Mouse (Mus musculus): ENCODE data around the gene Ankrd11.

GRCm38 (mm10) chr8:122870377-122870863 lies 171.7 kb downstream of the Ankrd11 start:
- no peak for TF ChIP-seq USF1 (IDR thresholded peaks at IDR 0.05; ENCODE audit: low read depth)
- TF ChIP-seq CTCF (IDR thresholded peaks at IDR 0.05; ENCODE audit: control insufficient read depth, insufficient read depth, insufficient read length) = no peak
- TF ChIP-seq MAX (IDR thresholded peaks at IDR 0.05) = no peak
- TF ChIP-seq MYOG (IDR thresholded peaks at IDR 0.05; ENCODE audit: control insufficient read depth, extremely low read depth, insufficient read length) = no peak
- TF ChIP-seq CEBPB (IDR thresholded peaks at IDR 0.05; ENCODE audit: low read depth) = no peak
- no peak for TF ChIP-seq FOSL1 (IDR thresholded peaks at IDR 0.05; ENCODE audit: insufficient read depth, low read length, poor library complexity, severe bottlenecking)
- no peak for TF ChIP-seq MYOD1 (IDR thresholded peaks at IDR 0.05; ENCODE audit: control insufficient read depth, insufficient read length, low read depth)

Data from C2C12 (cell line).